Mouse (Mus musculus) mouse embryonic stem cell (cell line): Measurements from ENCODE around the gene Rad54l2.

ENCODE experiments used
- in situ Hi-C, 2 experiments: fragments of 300-500 bp; cut with MboI; formaldehyde crosslinking; loops; 1 replicate in 1 of 2; 3 replicates in 1 of 2; pipeline ENCODE4 v1.14.3; 2019 to 2020; ENCODE audit warnings: low sequenced_read_pairs in 2 of 2, low pct_unique_long_range_greater_than_20kb in 1 of 2, mixed read lengths in 1 of 2; ENCODE audit not compliant: unreplicated experiment in 1 of 2

The Rad54l2 gene

GRCm38 (mm10) chr9:106652720-106653119 is 136.3 kb downstream of the Rad54l2 start:
- in situ Hi-C loops: loop anchor here in 1 of 2 experiments (5.0 to 10.0 kb wide), 2 partner anchors 48 to 125 kb away; no protein-coding TSS in a partner anchor

GRCm38 (mm10) chr9:106647226-106647625 is 141.8 kb downstream of the Rad54l2 start:
- in situ Hi-C loops: no loop called here

DNA sequence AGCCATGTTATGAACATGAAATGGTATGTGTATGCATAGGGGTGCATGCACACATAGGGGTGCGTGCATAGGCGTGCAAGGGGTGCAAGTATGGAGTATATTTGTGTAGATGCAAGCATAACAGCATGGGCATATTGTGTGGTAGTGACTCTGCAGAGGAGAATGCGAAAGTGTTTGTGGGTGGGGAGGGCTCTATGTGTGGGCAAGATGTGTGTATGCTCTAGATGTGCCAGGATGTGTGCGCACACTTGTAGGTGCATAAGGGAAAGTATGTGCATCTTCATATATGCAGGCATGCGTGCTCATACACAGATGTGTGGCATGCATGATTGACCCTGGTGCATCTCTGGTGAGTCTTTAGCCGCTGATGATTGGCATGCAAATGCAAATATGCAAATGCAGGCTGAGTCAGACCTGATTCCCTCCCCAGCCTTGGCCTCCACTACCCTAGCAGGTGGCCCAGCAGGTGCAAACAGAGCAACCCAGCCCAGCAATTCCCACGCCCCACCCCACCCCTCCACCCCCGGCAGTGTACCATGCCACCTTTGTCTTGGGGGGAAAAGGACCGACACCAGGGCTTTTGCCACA is 143.2 kb downstream of the Rad54l2 start:
- in situ Hi-C loops: no loop called here

DNA sequence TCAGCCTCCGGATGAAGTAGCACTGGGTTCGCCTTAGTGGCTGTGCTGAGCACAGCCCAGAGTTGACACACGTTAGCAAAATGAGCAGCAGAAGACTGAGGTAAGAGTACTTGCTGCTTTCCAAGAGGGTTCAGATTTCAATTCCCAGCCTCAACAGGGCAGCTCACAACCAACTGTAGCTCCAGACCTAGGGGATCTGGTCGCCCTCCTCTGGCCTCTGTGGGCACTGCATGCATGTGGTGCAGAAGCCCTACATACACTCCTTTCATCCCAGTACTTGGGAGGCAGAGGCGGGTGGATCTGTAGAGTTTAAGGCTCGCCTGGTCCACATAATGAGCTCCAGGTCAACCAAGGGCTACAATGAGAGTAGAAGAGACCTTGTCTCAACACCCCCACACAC is 145.2 kb downstream of the Rad54l2 start:
- in situ Hi-C loops: no loop called here

DNA sequence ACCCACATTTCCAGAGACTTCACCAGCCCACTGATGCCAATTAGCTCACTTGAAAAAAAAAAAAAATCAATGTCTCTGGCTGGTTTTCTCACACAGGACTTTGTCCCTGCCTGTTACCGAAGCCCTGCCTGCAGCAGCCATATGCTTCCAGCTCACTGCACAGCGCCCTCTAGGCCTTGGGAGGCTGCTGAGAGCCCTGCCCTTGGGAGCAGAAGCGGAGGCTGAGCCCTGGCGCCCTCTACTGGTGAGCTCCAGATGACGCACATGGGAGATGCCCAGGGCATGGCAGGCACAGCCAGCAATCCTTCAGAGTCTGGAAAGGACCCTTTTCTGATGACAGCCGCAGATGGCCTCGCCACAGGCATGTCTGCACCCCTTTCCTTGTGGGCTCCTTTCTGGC is 145.9 kb downstream of the Rad54l2 start:
- in situ Hi-C loops: no loop called here

GRCm38 (mm10) chr9:106641346-106641745 is 147.6 kb downstream of the Rad54l2 start:
- in situ Hi-C loops: no loop called here

DNA sequence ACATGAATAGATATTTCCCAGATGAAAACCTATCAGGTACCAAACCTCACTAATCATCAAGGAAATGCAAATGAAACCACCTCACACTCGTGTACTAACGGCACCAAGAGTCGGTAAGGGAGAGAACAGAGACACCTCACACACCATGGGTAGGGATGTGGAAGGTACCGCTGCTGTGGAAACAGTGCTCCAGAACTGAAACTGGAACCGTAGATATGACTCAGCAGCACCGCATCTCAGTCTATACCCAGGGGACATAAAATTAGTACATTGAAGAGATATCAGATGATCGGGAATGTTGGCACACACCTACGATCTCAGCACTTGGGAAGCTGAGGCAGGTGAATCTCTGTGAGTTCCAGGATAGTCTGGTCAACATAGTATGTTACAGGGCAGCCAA is 150.8 kb downstream of the Rad54l2 start:
- in situ Hi-C loops: loop anchor here in 1 of 2 experiments (10.0 kb wide), 1 partner anchor 113 kb away; no protein-coding TSS in a partner anchor
